Mouse (Mus musculus) left cerebral cortex, postnatal 36 days (tissue): ENCODE data around the gene Tmem160. TPM values are rescaled to one million over a fixed set of nuclear protein-coding genes. Genes with fewer than 3 reads are reported as not detected.

Experiments
- DNase-seq, 2 experiments: peaks; one replicate each; pipeline ENCODE4 v3.0.0; 2021 to 2022; ENCODE audit warnings: low spot score in 2 of 2, mixed read lengths in 1 of 2
- intact Hi-C: fragments of 180-260 bp; cut with DNase I; formaldehyde crosslinking; loops from one replicate; pipeline ENCODE4 v1.15.1; 2025
- total RNA-seq, 2 experiments: library from RNA; stranded (reverse); gene quantifications; 2 replicates each; pipeline ENCODE4 v1.2.3; 2021

The Tmem160 gene
- 10 to 100 TPM; 62.3 to 85.7 TPM for total RNA-seq

DNA sequence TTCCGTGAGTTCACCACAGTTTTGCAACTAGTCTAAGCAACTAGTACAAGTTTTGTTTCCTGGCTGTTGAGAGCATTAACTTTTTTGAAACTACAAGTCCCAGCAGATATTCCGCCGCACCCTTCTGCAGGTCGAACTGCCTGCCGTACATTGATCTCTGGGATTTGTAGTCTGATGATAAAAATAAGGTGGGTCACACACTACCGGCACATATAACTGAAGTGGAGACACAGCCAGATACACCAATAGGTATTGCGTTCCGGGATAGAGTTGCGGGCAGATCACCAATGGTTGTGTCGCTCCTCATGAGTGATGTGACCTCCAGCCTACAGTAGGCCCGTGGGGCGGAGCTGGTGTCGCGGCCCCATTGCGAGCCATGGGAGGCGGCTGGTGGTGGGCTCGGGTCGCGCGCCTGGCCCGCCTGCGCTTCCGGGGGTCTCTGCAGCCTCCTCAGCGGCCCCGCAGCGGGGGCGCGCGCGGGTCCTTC is at the start of gene Tmem160:
Tmem160 (plus strand) TSS at position 193 of the 487 bp plus-strand sequence.
- DNase-seq, result peak; percentile 87 to 88
- intact Hi-C loops, result loop anchor here (10.0 kb wide), 1 partner anchor 158 kb away; no protein-coding TSS in a partner anchor

DNA sequence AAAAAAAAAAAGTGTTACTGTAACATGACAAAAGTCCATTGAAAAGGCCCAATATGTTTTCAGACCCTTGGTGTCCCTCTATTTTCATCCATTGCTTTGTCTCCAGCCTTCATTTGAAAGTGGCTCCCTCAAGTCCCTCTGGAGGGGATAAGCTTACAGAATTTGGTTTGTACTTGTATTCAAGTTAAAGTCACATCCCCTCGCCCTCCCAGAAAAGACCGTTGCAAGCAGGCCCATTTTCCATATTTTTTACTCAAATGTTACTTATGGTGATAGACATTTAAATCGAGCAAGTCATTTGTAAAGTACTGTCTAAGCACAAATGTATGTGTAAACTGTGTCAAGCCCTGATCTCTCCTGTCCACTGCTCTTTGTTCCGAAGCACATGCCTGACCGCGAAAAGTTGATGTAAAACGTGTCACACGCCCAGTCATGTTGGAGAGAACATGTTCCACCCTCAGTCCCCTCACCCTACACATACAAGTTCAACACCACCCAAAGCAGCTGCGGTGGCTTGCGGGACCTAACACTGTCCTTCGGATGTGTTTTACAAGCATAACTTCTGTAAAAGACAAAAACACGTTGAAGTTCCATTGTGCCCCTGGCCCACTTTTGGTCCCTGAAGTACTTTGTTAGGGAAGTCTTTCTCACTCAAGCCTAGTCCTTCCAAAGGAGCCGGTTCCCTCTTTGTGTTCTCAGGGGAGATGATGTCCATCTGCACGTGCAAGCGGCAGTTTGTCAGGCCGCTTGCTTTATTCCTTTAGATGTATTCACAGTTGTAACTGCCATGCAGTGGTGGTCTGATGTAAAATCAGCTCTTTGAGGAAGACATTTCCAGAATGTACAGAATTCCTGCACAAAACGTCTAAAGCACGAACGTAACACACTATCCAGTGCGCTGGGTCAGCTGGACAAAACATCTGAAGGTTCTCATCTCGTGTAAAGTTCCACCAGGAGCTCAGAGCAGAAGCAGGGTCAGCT is 49.3 kb upstream of the Tmem160 start:
- DNase-seq, result no peak
- intact Hi-C loops, result no loop called here

DNA sequence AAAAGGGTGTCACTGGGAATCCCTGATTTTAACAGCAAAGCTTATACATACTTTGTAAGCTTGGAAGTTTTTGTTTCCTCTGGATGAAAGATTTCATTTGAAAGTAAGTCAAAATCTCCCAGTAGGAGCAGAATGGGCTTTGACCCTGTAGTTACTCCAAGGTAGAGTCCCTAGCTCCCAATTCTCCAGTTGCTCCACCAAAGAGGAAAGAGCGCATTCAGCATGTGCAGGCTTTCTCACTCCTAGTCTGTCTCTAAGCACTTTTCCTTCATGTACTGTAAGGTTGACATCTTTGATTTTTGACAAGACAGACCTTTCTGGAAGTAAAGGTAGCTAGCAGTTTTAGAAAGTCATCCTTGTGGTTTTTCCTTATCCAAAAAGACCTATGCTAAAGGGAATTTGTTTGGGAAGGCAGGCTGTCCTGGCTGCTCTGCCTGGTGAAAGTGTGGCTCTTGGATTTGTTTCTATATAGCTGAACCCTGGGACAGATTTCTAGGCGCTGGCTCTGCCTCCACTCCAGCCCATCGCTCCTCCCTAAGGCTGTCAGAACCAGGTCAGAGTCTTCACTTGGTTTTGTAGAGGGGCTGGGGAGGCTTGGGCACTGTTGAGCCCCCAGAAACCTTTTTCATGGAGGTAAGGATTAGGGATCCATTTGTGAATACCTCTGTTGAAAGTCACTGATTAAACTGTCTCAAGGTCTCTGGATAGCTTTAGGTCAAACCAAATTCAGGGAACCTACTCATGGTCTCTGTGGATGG is 48.1 kb upstream of the Tmem160 start:
- no peak for DNase-seq
- intact Hi-C loops, result no loop called here

DNA sequence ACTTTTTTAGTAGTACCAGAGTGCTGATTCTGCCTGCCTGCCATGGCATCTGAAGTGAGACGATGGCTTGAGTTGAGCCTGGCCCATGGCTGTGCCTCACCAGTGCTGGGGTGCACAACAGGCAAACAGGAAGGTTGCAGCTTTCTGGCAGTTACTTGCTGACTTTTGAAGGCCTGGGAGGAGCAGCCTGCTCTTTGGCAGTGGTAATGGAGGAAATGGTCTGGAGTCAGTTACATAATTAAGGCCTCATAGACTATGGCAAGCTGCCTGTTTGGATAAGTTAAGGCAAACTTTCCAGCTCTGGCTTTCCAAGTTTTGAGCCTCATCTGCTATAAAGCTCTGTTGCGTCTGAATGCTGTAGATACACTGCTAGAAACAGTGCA is 47.5 kb upstream of the Tmem160 start:
- no peak for DNase-seq
- intact Hi-C loops, result no loop called here

DNA sequence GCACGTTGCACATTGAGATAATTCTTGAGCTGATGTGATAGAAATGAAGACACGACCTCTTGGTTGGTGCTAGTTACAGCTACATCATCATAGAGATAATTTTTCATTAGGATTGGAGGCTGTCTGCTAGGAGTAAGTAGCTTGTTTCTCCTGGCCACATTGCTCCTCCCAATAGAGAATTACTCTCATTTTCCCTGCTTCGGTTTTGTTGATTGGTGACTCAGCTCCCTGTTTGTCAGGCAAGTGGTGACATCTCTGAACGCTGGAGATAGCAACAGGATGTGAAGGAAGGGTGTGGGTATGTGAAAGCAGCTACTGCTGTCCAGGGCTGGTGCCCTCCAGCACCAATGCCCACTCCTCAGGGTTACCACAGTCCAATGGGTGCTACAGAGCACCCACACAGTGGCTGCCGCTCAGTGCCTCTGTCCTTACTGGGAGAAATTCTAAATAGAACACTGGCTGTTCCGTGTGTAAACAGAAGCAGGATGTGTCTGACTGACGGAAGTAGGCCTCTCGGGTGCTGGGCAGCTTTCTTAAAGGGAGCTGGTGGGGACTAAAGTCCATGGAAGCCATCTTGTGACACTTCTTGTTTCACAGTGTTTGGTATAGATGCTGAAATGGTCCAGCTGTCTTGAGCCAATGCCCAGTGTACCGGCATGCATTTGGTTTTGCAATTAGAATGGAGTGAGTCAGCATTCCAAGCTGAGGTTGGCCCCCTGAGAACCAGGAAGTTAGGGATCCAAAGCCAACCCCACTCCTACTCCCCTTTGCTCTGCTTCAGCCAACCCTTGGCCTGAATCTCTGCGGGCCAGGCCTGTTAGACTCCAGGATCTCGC is 46.8 kb upstream of the Tmem160 start:
- intact Hi-C loops, result no loop called here

DNA sequence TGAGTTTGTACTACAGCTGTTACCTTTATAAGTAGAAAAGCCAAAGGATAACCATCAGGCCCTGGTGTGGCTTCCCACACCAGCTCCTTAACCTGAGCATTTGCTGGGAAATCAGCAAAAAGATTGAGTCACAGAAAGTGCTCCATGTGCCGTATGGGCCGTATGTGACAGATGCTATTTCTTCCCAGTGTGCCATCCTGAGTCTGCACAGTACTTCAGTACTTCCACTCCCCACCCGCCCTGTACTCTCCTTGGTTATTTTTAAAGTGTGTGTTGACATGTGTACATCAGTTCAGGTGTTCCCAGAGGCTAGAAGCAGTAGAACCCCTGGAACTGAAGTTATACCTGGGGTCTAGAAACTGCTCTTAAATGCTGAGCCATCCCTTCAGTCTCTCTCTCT is 45.6 kb upstream of the Tmem160 start:
- no peak for DNase-seq

More for the DNA sequence above, 46.8 kb upstream of the Tmem160 start:
- DNase-seq, result peak; percentile 31 to 40

DNA sequence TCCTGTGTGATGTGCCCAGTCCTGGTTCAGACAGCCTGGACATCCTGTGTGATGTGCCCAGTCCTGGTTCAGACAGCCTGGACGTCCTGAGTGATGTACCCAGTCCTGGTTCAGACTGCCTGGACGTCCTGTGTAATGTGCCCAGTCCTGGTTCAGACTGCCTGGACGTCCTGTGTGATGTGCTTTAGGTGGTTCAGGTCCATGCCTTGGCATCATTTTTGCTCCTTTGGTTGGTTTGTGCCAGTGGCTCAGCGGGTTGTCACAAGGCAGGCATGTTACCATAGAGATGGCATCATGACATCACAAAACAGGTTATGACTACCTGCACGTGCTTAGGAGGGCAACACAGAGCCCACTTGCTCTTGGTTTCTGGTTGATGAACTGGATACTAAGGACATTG is 41.5 kb upstream of the Tmem160 start:
- intact Hi-C loops, result no loop called here
- DNase-seq, result no peak

More for the DNA sequence above, 45.6 kb upstream of the Tmem160 start:
- intact Hi-C loops, result no loop called here

DNA sequence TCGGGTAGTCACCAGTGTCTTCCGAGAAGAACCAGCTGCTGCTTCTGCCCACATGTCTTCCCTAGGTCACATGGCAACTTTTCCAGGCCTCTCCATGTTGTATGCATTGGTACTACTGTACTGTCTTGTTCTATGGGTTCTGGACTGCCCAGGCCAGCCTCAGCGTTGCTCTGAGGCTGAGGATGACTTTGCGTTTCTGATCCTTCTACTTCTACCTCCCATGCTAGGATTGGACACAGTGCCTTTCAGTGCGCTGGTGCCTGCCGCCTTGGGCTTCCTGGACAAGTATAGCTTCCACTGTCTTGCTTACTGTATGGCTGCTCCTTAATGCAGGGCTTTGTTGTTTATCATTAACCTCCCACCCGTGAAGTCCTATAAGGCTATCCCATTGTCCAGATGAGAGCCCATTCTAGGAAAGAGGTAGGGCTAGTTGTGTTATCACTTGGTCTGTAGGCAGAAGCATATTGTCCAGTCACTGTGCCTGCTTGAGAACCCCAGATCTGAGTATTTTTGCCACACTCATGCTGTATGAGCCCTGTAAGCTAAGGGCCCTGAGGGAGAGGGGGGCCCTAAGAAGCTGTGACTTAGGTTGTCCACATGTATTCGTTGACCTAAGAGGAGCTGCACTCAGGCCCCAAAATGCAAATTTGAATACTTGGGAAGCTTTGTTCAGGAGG is 40.2 kb upstream of the Tmem160 start:
- intact Hi-C loops, result no loop called here
- DNase-seq, result no peak

DNA sequence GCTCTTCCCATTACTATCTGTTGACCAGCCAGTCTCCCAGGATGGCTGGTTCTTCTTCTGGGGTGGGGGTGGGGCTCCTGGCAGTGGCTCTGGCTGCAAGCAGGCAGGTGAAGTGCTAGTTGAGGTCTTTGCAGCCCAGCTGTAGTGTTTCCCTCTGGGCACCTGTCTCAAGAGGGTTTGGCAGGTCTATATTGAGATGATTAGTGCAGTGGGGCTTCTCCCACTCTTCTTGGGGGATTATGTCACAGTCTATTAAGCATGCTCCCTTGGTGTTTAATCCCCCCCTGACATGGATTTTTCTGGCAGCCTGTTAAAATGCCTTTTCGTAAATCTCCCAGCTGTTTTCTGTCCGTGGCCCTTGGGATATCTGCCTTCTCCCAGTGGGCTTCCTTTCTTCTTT is 39.6 kb upstream of the Tmem160 start:
- intact Hi-C loops, result no loop called here
- no peak for DNase-seq

DNA sequence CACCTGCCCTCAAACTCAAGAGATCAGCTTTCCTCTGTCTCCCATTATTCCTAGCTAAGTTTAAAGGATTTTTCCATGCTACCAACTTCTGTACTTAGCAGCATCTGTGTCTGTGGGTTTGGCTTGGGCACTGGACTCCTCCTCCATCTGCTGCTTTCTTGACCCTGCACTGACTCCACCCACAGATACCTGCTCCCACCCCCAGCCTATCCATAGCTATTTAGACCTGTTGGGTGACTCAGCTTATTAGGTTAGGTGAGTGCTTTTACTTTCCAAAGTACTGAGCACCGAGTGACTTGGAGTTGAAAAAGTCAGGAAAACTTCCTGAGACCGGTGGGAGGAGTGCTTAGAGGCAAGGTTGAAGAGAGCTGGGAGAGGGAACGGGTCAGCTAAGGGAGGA is 37.2 kb upstream of the Tmem160 start:
- no peak for DNase-seq
- intact Hi-C loops, result no loop called here

DNA sequence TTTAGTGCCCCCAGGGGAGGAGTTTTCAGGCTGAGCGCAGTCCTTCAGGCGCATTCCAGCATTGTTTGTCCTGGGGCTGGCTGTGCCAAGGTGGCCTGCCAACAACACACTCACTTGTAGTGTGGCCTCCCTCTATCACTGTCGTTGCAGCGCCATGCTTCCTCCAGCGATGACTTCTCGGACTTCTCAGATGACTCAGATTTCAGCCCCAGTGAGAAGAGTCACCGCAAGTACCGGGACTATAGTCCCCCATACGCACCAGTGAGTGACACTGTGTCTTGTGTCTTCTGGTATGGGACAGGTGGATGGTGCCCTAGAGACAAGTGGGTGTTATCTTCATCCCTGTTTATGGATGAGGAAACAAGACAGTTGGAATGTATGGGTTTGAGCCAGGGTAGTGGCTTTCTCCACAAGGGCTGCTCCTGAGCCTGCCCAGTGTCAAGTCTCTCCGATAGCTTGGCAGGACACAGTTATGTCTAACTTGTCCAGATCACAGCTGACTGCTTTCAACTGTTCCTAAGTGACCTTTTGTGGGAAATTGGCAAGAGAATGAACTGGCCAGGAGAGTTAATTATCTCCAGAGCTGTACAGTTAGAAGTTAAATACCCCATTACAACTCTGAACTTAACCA is 35.3 kb upstream of the Tmem160 start:
- intact Hi-C loops, result no loop called here
- no peak for DNase-seq

DNA sequence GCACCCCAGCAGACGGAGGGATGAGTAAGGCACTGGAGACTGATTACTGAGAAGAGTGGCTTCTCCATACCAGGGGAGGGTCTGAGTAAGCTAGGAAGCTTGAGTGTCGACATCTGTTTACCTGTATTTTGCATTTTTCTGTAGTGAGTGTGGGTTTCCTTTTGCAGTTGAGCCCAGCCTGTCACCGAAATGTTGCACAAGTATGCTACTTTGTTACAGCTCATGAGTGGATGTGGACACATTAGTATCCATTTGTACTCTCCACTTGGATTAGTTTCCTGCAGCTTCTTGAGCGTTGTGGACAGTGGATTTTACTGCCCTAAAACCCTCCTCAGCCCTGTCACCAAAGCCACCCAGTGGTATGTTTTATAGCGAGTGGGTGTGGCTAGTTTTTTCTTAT is 33.9 kb upstream of the Tmem160 start:
- no peak for DNase-seq
- intact Hi-C loops, result no loop called here

DNA sequence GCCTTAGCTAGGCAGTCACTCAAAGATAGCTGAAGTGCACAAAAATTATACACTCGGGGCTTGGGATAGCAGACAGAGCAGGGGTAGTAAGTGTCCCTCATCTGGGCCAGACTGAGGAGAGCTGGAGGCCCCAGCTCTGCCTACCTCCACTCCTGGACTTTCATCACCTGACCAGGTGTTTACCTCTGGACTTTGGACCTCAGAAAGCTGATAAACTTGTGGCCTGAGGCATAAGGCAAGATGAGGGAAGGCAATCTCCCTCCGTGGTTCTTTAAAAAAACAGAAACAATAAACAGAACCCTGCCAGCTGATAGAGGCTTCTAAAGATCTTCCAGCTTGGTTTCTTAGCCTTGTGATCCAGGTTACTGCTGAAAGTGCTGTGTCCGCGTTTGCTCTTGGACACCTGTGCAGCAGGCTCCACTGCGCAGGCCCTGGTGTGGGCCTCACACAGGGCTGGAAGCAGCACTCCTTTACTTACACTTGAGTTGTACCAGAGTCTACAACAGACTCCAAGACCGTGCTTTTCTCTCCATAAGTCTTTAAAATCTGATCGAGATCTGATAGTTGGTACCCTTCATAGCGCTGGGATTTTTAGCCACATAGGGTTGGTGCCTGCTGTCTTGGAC is 32.0 kb upstream of the Tmem160 start:
- DNase-seq, result no peak
- intact Hi-C loops, result no loop called here

DNA sequence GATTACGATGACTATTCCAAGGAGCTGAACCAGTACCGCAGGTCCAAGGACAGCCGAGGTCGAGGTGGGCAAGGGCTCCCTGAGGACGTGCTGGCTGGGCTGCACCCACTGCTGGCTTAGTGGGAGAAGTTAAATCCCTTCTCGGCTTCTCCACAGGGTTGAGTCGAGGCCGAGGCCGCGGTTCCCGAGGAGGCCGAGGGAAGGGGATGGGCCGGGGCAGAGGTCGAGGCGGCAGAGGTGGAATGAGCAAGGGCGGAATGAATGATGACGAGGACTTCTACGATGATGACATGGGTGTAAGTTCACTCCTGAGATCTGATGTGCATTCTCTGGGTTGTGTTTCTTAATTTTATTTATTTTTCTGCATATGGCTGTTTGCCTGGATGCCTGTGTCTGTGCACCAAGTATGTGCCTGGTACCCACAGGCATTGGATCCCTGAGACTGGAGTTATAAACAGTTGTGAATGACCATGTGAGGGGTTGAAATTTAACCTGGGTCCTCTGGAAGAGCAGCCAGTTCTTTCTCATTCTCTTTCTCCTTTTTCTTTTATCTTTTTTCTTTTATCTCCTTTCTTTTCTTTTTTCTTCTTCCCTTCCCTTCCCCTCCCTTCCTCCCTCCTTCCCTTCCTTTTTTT is 30.2 kb upstream of the Tmem160 start:
- intact Hi-C loops, result no loop called here
- DNase-seq, result no peak

DNA sequence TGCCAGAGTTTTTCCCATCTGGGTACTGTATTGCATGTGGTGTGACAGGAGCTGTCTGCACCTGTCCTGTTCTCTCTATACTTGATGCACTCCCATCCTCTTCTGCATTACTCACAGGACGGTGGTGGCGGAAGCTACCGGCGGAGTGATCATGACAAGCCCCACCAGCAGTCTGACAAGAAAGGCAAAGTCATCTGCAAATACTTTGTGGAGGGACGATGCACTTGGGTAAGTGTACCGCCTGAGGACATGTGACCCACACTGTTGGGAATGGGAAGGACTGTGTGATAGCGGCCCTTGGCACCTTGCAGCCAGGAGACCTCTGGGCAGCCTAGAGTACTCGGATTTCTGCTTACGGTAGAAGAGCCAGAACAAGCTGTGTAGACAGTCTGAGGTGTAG is 28.8 kb upstream of the Tmem160 start:
- intact Hi-C loops, result no loop called here
- no peak for DNase-seq

DNA sequence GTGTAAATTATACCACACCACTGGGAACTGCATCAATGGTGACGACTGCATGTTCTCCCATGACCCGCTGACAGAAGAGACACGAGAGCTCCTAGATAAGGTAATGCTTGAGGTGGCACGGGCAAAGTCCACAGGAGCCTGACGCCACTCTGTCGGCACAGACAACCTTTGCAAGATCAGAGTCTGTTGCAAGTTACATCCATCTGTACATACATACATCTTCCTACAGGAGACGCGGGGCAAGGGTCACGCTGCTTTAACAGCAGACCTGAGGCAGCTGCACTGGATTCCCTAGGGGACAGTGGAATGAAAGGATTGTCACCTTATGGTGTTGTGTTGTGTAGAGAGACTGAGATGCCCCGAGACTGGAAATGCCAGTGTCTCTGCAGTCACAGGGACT is 26.9 kb upstream of the Tmem160 start:
- DNase-seq, result no peak
- intact Hi-C loops, result loop anchor here (2.0 kb wide), 1 partner anchor 29 kb away; no protein-coding TSS in a partner anchor

DNA sequence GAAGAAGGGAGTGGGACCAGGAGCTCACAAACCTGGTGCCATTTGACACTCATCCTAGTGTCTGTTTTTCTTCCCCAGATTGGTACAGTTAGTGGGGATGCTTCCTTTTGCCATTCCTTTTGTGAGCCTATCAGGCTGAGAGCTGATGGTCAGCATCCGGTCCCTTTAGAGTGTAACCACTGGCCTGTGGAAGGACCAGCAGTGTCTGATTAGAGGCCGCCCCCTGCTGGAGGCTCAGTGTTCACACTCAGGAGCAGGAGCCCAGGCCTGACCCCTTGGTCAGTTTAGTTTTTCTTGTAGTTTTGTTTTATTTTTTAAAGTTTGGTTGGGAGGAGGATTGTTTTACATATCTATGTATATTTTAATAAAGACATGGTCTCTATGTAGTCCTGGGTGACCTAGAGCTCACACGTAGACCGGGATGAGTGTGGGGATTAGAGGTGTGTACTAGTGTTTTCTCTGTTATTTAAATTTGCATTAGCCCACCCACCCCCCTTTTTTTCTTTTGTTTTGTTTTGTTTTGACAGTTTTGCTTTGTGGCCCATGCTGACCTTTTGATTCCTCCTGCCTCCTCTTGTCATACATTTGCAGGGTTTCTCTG is 26.4 kb upstream of the Tmem160 start:
- DNase-seq, result peak; percentile 37 to 64
- intact Hi-C loops, result loop anchor here (2.0 kb wide), 1 partner anchor 29 kb away; no protein-coding TSS in a partner anchor
